Mouse (Mus musculus) liver, postnatal 0 days (tissue): ENCODE data around the gene Arsg.

ENCODE experiments used
- CTCF ChIP-seq: sonication (generic); IDR thresholded peaks from 2 replicates; pipeline ENCODE4 v1.5.1; 2016; ENCODE audit warnings: antibody characterized with exemption, low read depth
- EP300 ChIP-seq: IDR thresholded peaks from 2 replicates; pipeline ENCODE4 v1.6.1; 2016; ENCODE audit warnings: antibody characterized with exemption, low read depth, mild to moderate bottlenecking

GRCm38 (mm10) chr11:109436889-109437288, 36.3 kb upstream of the Arsg start:
- TF ChIP-seq CTCF (no peak), EP300 (no peak)
